Mouse (Mus musculus) left cerebral cortex, postnatal 25 days (tissue): ENCODE data around the gene Tomm6. TPM values are rescaled to one million over a fixed set of nuclear protein-coding genes. Genes with fewer than 3 reads are reported as not detected.

Source experiments
- DNase-seq, 2 experiments: peaks; one replicate each; pipeline ENCODE4 v3.0.0; 2022; ENCODE audit warnings: low spot score in 2 of 2, mixed read lengths in 1 of 2
- intact Hi-C: fragments of 180-260 bp; cut with DNase I; formaldehyde crosslinking; loops from one replicate; pipeline ENCODE4 v1.15.1; 2025
- total RNA-seq, 2 experiments: library from RNA; stranded (reverse); gene quantifications; 2 replicates each; pipeline ENCODE4 v1.2.3; 2021

The Tomm6 gene
- total RNA-seq, result 100 to 1,000 TPM; 209 to 215 TPM

DNA sequence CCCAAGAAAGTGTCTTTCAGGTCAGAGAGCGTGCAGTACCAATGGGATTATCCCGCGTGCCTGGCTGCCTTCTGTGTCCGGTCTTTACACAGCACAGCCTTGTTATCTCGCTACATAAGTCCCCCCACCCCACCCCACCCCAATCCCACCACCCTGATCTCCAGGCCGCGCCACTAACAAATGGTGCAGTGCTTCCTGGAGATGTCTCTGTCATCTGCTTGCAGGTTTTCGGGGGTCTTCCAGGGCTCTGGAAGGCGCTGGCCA is at the start of gene Tomm6:
TSS of gene Tomm6 (minus strand) at position 43 of the 264 bp plus-strand sequence.
- intact Hi-C loops, result loop anchor here (1.0 to 5.0 kb wide), 3 partner anchors 59 to 183 kb away; partner anchors contain the start of genes Bysl, Ccnd3, Gm20517 and Med20
- DNase-seq, result no peak

DNA sequence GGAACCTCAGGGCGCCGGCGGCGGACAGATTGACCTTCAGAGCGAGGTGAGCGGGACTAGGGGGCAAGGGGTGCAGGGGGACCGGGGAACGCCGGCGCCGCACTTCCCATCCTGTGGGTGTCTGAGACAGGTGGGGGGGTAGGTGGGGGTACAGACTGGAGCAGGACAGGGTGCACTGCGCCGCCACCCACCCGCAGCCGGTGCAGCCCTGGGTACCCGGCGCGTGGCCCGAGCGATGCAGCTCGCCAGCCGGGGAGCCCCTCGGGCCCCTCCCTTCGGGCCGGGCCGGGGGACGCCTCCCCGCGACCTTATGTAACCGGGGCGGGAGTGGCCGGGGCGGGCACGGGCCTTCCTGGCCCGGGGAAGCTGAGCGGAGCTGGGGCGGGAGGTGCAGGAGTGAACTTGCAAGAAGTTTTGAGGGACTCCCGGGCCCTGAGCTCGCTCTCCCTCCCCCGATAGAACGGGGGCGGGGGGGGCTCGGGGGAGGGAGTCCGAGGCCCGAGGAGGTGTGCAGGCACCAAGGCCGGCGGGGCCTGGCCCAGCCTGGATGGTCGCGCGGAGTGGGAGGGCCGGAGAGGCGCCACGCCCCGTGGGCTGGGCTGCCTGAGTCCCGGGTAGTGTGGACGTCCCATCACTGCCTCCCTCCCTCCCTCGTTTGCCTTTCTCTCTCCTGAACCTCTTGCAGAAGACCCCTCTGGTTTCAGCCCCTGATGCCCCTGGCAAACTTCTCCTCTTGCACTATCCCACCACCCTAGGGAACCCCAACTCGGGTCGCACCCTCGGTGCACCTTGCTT is 49.3 kb upstream of the Tomm6 start:
- peak; percentile 73 for DNase-seq
- intact Hi-C loops, result loop anchor here (5.0 kb wide), 1 partner anchor 140 kb away; no protein-coding TSS in a partner anchor

DNA sequence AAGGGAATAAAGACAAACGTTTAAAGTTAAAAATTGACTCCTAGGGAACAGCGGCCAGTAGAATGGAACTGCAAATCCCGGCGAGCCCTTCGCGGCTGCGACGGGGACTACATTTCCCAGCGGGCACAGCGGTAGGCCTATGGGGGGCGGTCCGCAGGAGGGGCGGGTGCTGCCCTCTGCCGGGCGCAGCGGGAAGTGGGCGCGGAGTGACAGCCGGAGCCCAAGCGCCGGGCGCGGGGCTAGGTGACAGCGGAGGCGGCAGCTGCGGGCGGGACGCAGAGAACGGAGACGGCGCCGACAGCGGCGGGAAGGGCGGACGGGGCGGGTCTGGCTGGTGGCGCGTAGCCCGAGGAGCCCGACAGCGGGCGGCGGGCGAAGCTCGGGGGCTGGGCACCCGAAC is 48.7 kb upstream of the Tomm6 start, which contains the start of gene Tfeb:
TSS of gene Tfeb (plus strand) at position 175 of the 400 bp plus-strand sequence.
- DNase-seq, result peak; percentile 95 to 97
- intact Hi-C loops, result loop anchor here (5.0 kb wide), 1 partner anchor 140 kb away; no protein-coding TSS in a partner anchor

DNA sequence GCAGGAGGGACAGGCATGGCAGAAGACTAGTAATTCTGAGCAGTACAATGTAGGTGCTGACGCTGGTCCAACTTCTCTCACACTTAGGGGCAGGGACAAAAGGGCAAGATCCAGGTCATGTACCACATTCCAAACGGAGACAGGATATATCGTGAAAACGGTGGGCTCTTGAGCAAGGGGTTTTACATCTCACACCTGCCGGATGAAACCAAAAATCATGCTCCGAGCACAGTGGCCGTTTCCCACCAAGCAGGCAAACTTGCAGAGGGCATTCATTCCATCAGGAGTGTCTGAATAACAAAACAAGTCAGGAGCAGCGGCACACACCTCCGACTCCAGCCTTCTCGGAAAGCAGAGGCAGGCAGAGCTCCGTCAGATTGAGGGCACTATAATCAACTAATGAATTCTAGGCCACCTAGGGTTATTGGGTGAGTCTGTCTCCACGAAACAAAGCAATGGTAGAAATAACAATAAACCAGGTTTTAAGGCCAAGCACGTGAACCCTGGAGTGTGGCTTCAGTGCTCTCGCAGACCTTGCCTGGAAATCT is 47.4 kb upstream of the Tomm6 start:
- no peak for DNase-seq
- intact Hi-C loops, result loop anchor here (5.0 kb wide), 1 partner anchor 142 kb away; no protein-coding TSS in a partner anchor

DNA sequence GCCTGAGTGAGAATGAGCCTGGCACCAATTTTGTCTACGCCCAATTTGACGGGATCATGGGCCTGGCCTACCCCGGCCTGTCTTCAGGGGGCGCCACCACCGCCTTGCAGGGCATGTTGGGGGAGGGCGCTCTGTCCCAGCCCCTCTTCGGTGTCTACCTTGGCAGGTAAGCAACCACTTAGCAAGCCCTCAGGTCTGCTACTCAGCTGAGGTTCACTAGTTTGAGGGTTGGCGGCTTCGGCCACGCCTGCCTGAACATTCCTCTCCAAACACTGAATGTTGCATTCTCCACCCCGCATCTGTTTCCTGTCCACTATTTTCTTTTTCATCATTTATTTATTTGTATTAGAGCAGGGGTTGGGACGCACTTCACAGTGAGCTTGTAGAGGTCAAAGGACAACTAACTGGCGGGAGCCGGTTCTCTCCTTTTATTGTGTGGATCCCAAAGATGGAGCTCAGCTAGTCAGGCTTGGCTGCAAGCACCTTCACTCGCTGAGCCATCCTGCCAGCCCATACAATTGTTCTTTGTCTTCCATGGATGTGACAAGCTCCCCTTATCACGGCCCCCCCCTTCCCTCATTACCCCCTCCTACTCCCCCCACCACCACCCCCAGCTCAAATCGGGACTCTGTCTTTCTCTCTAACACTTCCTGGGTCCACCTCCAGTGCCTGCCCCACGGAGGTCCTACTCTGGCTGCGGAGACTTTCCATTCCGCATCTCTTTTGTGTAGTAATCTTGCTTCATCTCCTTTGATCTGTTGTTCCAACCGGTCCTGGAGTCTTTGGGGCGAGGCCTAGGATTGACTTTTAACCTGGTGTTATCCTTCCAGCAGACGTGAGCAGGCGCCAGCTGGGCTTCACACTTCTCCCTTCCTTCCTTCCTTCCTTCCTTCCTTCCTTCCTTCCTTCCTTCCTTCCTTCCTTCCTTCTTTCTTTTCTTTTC is 42.7 kb upstream of the Tomm6 start:
- intact Hi-C loops, result no loop called here
- no peak for DNase-seq

DNA sequence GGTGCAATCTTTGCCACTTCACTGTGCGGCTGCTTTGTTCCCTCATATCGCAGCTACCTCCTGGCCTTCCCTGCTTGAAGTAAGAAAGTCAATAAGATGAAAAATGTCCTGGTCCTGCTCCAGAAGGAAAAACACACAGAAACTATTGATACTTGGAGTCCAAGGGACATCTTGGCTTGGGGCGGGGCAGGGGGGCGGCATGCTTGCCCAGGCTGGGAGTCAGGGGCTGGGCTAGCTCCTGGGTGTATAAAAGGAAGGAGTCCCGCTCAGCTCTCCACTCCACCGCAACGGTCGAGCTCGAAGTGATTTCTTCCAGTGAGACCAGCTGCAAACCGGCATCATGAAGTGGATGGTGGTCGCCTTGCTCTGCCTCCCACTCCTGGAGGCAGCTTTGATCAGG is 38.4 kb upstream of the Tomm6 start, which contains the start of gene Pgc:
TSS of gene Pgc (plus strand) at position 277 of the 400 bp plus-strand sequence.
- DNase-seq, result no peak

DNA sequence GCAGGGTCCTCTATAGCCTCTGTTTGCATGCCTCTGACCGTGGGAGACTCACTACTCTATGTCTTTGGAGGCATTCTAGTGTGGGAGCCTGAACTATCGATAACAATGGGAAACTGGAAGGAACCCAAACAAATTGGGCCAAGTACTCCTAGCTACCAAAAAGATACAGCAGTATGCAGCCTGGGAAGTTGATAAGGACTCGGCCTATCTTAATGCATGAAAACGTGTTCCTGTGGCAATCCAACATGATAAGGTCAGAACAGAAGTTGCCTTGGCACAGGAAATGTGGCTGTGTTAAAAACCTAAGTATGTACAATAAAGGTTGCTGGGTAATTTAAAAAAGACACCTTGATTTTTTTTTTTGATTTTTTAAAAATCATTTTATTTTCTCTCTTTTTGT is 33.0 kb upstream of the Tomm6 start:
- DNase-seq, result no peak
- intact Hi-C loops, result no loop called here

More for the DNA sequence above, 38.4 kb upstream of the Tomm6 start, which contains the start of gene Pgc:
- intact Hi-C loops, result no loop called here

DNA sequence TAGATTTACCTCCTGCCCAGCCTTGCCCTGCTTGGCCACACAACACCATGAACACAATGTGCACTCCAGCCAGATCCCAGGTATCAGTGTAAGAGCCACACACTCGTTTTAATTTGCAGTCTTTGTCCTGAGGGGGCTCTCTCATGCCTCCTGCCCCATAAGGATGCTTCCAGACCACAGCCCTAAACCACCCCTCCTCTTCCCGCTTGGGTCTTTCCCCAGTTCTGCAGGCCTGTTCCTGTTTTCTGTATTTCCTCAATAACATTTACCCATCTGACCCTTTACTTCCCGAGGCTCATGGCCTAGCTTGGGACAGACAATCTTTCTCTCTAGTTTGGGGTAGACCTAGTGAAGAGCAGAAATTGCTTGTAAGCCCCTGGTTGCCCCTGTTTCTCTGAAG is 26.9 kb upstream of the Tomm6 start:
- DNase-seq, result no peak
- intact Hi-C loops, result no loop called here

DNA sequence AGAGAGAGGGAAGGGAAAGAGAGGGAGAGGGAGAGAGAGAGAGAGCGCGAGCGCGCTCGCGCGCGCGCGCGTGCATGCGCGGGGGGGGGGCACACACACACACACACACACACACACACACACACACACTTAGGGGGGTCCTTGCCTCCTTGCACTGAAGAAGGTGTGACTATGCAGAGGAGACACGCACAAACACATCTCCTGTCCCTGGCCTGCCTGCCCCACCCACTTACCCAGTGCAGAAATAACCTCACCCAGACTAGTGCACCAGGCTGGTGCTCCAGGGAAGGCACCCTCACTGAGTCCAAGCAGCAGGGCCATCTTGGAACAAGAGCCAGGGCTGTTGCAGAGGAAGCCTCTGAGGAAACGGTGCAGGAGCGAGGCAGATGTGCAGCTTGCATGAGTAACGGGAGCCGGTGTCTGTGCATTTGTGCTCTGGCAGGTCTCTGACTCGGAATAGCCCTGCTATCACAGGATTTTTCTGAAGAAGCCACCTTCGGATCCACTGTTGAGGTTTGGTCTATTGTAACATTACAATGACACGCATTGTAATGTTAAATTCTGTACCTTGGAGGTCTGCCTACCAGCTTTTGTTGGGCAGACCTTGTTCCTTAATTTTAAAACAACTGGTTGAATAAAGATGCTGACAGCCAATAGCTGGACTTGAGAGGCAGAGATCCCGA is 24.8 kb upstream of the Tomm6 start:
- no peak for DNase-seq
- intact Hi-C loops, result no loop called here

DNA sequence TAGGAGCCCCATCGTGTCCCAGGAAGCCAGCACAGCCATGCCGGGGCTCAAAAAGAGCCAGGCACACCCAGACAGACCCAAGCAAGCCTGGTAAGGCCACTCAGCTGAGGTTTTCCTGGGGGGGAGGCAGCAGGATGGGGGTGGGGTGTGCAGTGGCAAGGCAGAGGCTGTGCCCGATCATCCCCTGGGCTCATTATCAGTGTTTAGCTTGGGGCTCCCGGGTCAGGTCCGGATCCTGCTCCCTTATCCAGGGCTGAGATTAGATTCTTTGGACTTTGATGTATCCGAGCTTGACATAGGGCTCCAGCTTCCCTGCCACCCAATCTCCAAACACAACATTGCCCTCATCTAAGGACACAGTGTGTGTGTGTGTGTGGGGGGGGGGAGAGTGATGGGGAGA is 23.7 kb upstream of the Tomm6 start:
- intact Hi-C loops, result no loop called here
- DNase-seq, result no peak

DNA sequence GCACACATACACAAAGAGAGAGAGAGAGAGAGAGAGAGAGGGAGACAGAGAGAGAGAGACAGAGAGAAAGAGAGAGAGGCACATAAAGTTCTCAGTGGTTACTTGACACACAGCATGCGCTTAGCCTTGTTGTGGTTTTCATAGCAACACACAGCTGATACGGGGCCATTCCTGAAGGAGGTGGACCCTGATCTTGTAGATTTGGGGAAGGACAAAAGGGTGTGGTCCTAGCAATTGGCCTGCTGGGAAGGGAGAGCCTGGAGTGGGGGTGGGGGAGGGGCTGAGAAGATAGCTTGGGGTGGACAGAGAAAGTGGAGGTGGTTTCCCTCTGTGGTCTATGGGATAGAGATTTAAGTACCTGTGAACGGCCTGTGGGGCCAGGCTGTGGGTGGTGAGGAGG is 21.9 kb upstream of the Tomm6 start:
- no peak for DNase-seq
- intact Hi-C loops, result no loop called here

DNA sequence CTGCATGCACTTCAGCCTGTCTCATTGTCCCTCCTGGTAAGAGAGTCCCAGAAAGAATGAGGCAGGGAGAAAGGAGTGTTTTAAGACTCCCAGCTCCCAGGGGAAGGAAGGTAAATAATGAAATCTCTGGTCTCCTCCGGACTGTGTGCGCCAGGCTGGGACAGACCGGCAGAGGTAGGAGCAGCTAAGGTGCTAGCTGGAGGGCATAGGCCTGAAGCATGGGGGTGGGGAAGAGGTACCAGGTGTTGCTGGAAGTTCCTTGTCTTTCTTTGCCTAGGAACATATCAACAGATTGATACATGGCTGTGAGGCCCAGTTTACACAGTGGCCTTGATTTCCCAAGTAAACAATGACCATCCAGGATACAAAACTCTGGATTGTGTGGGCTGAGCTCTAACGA is 20.8 kb upstream of the Tomm6 start:
- no peak for DNase-seq
- intact Hi-C loops, result no loop called here

DNA sequence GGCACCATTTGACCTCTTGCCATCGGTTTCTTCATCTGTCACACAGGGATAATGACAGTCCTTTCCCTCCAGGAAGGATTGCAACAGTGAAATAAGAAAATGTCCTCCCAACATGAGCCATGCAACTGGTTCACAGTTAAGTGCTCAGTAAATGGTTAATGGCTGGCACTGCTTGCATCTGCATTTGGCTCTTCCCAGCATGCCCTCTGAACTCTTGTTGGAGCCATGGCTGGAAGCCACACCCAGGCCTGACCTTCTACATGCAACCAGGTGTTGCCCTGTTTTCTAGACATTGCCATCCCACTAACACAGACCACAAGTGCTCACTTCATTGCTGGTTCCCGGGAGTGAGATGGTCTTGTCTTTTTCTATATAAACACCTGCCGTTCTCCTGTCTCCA is 19.8 kb upstream of the Tomm6 start:
- no peak for DNase-seq
- intact Hi-C loops, result no loop called here

DNA sequence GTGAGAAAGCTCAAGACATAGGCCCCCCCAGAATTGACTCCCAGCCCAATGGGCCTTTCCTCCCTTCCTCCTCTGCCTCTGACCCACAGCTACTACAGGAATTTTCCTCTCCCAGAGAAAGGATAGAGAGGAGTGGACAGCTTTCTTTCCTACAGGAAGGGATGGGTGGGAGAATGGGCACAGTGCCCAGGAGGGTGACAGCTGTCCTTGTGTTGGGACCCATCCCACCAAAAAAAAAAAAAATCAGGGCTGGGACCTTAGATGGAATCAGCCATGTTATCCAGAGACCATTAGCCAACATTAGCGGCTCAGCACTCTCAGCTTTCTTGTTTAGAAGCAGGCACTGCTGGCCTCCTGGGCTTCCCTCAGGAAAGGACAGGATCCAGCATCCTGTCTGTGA is 18.0 kb upstream of the Tomm6 start:
- no peak for DNase-seq
- intact Hi-C loops, result no loop called here

DNA sequence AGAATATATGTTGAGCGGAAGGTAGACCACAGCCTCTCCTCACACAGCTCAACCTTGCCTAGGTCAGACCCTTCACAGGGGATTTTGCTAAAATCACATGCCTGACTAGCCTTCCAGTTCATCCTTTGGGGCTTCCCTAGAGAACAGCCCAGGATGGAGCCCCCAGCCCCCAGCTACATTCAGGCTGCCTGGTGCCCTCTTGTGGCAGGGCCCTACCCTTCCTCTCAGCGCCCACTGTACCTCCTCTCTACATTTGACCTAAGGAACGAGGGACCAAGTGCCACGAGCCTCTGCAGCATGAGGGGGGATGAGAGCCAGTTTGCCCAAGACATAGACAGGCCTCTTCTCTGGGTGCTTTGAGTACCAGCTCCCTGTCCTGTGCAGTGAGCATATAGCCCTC is 16.5 kb upstream of the Tomm6 start:
- no peak for DNase-seq
- intact Hi-C loops, result no loop called here

DNA sequence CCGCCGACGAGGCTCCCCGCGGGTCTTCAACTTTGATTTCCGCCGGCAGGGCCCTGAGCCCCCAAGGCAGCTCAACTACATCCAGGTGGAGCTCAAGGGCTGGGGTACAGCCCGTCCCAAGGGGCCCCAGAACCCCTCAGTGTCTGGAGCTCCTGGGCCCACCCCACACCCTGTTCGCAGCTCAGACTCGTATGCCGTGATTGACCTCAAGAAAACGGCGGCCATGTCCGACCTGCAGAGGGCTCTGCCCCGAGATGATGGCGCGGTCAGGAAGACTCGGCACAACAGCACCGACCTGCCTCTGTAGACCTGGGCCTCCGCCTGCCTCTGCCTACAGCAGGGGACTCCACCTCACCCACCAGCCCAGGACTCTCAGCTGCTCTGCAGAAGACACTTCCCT is 15.4 kb upstream of the Tomm6 start:
- intact Hi-C loops, result no loop called here

DNA sequence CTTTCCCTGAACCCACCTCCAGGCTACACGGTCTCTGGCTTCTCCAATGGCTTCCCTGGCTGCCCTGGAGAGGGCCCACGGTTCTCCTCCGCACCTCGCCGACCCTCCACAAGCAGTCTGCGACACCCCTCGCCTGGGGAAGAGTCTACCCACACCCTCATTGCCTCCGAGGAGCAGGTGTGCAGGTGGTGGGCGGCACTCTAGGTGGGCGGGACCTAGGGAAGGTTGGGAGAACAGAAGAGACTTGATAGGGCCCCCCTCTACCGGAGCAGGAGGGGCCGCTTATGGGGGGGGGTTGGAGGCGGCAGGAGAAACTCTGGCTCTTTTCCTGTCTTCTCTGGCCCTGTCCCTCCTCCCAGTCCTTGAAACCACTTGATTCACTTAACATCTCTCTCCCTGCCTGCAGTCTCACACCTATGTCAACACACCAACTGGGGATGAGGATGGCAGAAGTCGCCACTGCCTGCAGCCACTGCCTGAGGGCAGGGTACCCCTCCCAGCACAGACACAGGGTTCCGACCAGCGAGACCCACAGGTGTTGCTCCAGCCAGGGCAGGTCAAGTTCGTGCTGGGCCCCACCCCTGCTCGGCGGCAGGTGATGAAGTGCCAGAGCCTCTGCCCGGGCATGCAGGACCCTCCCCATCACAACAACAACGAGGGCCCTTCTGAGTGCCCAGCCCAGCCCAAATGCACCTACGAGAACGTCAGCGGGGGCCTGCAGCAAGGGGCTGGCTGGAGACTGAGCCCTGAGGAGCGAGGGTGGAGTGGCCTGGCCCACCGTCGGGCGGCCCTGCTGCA is 14.6 kb upstream of the Tomm6 start:
- intact Hi-C loops, result no loop called here
- no peak for DNase-seq

More for the DNA sequence above, 15.4 kb upstream of the Tomm6 start:
- no peak for DNase-seq

DNA sequence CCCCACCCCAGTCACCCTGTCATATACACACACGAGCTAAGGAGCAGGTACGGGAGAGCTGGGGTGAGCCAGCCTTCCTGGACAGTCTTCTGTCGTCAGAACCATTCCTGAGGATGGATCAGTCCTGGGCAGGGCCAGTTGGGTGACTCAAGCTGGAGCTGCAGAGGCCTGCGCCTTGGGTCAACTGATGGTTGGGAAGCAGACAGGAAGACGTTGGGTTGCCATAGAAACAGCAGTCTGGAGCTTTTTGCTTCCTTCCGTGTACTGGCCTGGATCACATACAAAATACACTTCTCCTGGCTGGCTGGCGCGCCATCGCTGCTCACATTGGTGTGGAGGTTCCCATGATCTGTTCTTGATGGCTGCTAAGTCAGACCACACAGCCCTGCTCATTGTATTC is 13.6 kb upstream of the Tomm6 start:
- intact Hi-C loops, result no loop called here
- DNase-seq, result peak in 1 of 2 experiments; percentile 28

DNA sequence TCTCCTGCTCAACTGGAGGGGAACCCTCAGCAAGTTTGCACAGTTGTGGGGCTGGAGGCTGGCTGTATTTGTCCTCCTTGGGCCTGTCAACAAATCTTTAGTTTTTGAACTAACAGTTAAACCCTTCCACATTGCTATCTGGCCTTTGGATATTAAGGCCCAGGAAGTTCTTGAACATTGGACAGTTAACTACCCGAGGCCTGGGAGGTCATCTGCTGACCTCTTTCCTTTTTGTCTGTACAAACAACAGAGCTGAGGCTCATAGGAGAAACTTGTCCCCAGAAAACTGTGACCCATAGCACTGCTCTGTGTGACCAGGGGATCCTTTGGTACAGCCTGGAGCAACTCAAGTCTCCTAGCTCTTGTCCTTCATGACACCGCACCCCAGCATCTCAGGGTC is 10.9 kb upstream of the Tomm6 start:
- intact Hi-C loops, result no loop called here
- DNase-seq, result no peak
